Mouse (Mus musculus): Measurements from ENCODE around the gene Gm39653. TPM values are rescaled to one million over a fixed set of nuclear protein-coding genes. Genes with fewer than 3 reads are reported as not detected.

The Gm39653 gene
- not detected in 2 replicates for polyA plus RNA-seq (2016; fragmentation: Nextera tagmentation; extraction: Ambion mirVana)

- no peak for ATAC-seq (ENCODE audit: insufficient number of reproducible peaks, low FRiP score)
- no peaks in the 10 kb centered on the region for H3K36me3 ChIP-seq
- H3K27ac ChIP-seq (ENCODE audit: poor library complexity, severe bottlenecking) = no peak within 1 kb of the TSS
- no peak within 1 kb of the TSS for H3K9ac ChIP-seq
- peaks cover 9% of the 10 kb centered on the region for H3K27me3 ChIP-seq (replicated peaks)
- H3K4me1 ChIP-seq (replicated peaks) = no peaks in the 10 kb centered on the region
- no peak within 1 kb of the TSS for H3K4me3 ChIP-seq
- no peaks in the 10 kb centered on the region for H3K9me3 ChIP-seq (replicated peaks)
- WGBS = 73% methylated on average over 3 of the region's 3 CpGs
- H3K4me2 ChIP-seq = no peak within 1 kb of the TSS
These were observed at the start of gene Gm39653 for GRCm38 (mm10) chr1:63615668-63616067. Gm39653 (plus strand) TSS chr1:63615968.

GRCm38 (mm10) chr1:63566501-63566900 lies 49.3 kb upstream of the Gm39653 start:
- Histone ChIP-seq H3K9ac (no peak overlapping the region), H3K4me2 (no peak overlapping the region), H3K27ac (ENCODE audit: poor library complexity, severe bottlenecking) (no peak overlapping the region), H3K36me3 (no peaks in the 10 kb centered on the region), H3K4me1 (replicated peaks) (peaks cover 7% of the 10 kb centered on the region), H3K27me3 (replicated peaks) (no peaks in the 10 kb centered on the region), H3K9me3 (replicated peaks) (no peaks in the 10 kb centered on the region), H3K4me3 (no peak overlapping the region)
- no peak for ATAC-seq (ENCODE audit: insufficient number of reproducible peaks, low FRiP score)
- 26% methylated on average over 7 of the region's 7 CpGs for WGBS

- Histone ChIP-seq H3K27me3 (replicated peaks) (no peaks in the 10 kb centered on the region), H3K9ac (no peak overlapping the region), H3K4me3 (no peak overlapping the region), H3K4me2 (no peak overlapping the region), H3K36me3 (no peaks in the 10 kb centered on the region), H3K4me1 (replicated peaks) (peaks cover 7% of the 10 kb centered on the region), H3K9me3 (replicated peaks) (no peaks in the 10 kb centered on the region), H3K27ac (ENCODE audit: poor library complexity, severe bottlenecking) (no peak overlapping the region)
- WGBS = 31% methylated on average over 4 of the region's 4 CpGs
- no peak for ATAC-seq (ENCODE audit: insufficient number of reproducible peaks, low FRiP score)
These were observed 48.7 kb upstream of the Gm39653 start for GRCm38 (mm10) chr1:63567031-63567430.

- Histone ChIP-seq H3K4me3 (no peak overlapping the region), H3K4me1 (replicated peaks) (peaks cover 3% of the 10 kb centered on the region), H3K9ac (no peak overlapping the region), H3K27me3 (replicated peaks) (no peaks in the 10 kb centered on the region), H3K4me2 (no peak overlapping the region), H3K9me3 (replicated peaks) (no peaks in the 10 kb centered on the region), H3K27ac (ENCODE audit: poor library complexity, severe bottlenecking) (no peak overlapping the region), H3K36me3 (no peaks in the 10 kb centered on the region)
- ATAC-seq (ENCODE audit: insufficient number of reproducible peaks, low FRiP score) = no peak
- WGBS = 58% methylated on average over 7 of the region's 7 CpGs
These were observed 43.5 kb upstream of the Gm39653 start for GRCm38 (mm10) chr1:63572229-63572628.

- no peak overlapping the region for H3K4me2 ChIP-seq
- no peak overlapping the region for H3K9ac ChIP-seq
- H3K36me3 ChIP-seq = no peaks in the 10 kb centered on the region
- 79% methylated on average over 6 of the region's 6 CpGs for WGBS
- H3K4me3 ChIP-seq = no peak overlapping the region
- H3K4me1 ChIP-seq (replicated peaks) = no peaks in the 10 kb centered on the region
- no peaks in the 10 kb centered on the region for H3K9me3 ChIP-seq (replicated peaks)
- no peak overlapping the region for H3K27ac ChIP-seq (ENCODE audit: poor library complexity, severe bottlenecking)
- no peaks in the 10 kb centered on the region for H3K27me3 ChIP-seq (replicated peaks)
- no peak for ATAC-seq (ENCODE audit: insufficient number of reproducible peaks, low FRiP score)
These were observed 42.3 kb upstream of the Gm39653 start for GRCm38 (mm10) chr1:63573432-63573831.

GRCm38 (mm10) chr1:63573864-63574611 lies 41.7 kb upstream of the Gm39653 start:
- no peak overlapping the region for H3K4me3 ChIP-seq
- H3K27me3 ChIP-seq (replicated peaks) = no peaks in the 10 kb centered on the region
- ATAC-seq (ENCODE audit: insufficient number of reproducible peaks, low FRiP score) = no peak
- 61% methylated on average over 12 of the region's 12 CpGs for WGBS
- H3K27ac ChIP-seq (ENCODE audit: poor library complexity, severe bottlenecking) = no peak overlapping the region
- no peaks in the 10 kb centered on the region for H3K36me3 ChIP-seq
- H3K4me2 ChIP-seq = no peak overlapping the region
- no peaks in the 10 kb centered on the region for H3K9me3 ChIP-seq (replicated peaks)
- no peak overlapping the region for H3K9ac ChIP-seq
- H3K4me1 ChIP-seq (replicated peaks) = no peaks in the 10 kb centered on the region

GRCm38 (mm10) chr1:63576803-63577202 lies 39.0 kb upstream of the Gm39653 start:
- WGBS = 61% methylated on average over 5 of the region's 5 CpGs
- Histone ChIP-seq H3K4me3 (no peak overlapping the region), H3K27ac (ENCODE audit: poor library complexity, severe bottlenecking) (no peak overlapping the region), H3K4me1 (replicated peaks) (no peaks in the 10 kb centered on the region), H3K4me2 (no peak overlapping the region), H3K27me3 (replicated peaks) (no peaks in the 10 kb centered on the region), H3K9me3 (replicated peaks) (no peaks in the 10 kb centered on the region), H3K9ac (no peak overlapping the region), H3K36me3 (no peaks in the 10 kb centered on the region)
- ATAC-seq (ENCODE audit: insufficient number of reproducible peaks, low FRiP score) = no peak

- H3K9ac ChIP-seq = no peak overlapping the region
- H3K4me1 ChIP-seq (replicated peaks) = no peaks in the 10 kb centered on the region
- H3K27me3 ChIP-seq (replicated peaks) = no peaks in the 10 kb centered on the region
- no peaks in the 10 kb centered on the region for H3K36me3 ChIP-seq
- no peak overlapping the region for H3K4me2 ChIP-seq
- no peak for ATAC-seq (ENCODE audit: insufficient number of reproducible peaks, low FRiP score)
- no peak overlapping the region for H3K4me3 ChIP-seq
- no peak overlapping the region for H3K27ac ChIP-seq (ENCODE audit: poor library complexity, severe bottlenecking)
- H3K9me3 ChIP-seq (replicated peaks) = no peaks in the 10 kb centered on the region
- WGBS = 68% methylated on average over 8 of the region's 8 CpGs
These were observed 36.6 kb upstream of the Gm39653 start for GRCm38 (mm10) chr1:63579153-63579552.

GRCm38 (mm10) chr1:63586869-63587268 lies 28.9 kb upstream of the Gm39653 start:
- H3K4me3 ChIP-seq = no peak overlapping the region
- no peaks in the 10 kb centered on the region for H3K9me3 ChIP-seq (replicated peaks)
- WGBS = 74% methylated on average over 7 of the region's 7 CpGs
- no peak overlapping the region for H3K4me2 ChIP-seq
- no peaks in the 10 kb centered on the region for H3K4me1 ChIP-seq (replicated peaks)
- no peak overlapping the region for H3K27ac ChIP-seq (ENCODE audit: poor library complexity, severe bottlenecking)
- H3K9ac ChIP-seq = no peak overlapping the region
- no peaks in the 10 kb centered on the region for H3K27me3 ChIP-seq (replicated peaks)
- H3K36me3 ChIP-seq = no peaks in the 10 kb centered on the region
- ATAC-seq (ENCODE audit: insufficient number of reproducible peaks, low FRiP score) = no peak

- no peak overlapping the region for H3K9ac ChIP-seq
- 51% methylated on average over 3 of the region's 3 CpGs for WGBS
- no peak overlapping the region for H3K4me2 ChIP-seq
- H3K9me3 ChIP-seq (replicated peaks) = no peaks in the 10 kb centered on the region
- H3K4me3 ChIP-seq = no peak overlapping the region
- ATAC-seq (ENCODE audit: insufficient number of reproducible peaks, low FRiP score) = no peak
- no peaks in the 10 kb centered on the region for H3K27me3 ChIP-seq (replicated peaks)
- H3K36me3 ChIP-seq = no peaks in the 10 kb centered on the region
- H3K27ac ChIP-seq (ENCODE audit: poor library complexity, severe bottlenecking) = no peak overlapping the region
- H3K4me1 ChIP-seq (replicated peaks) = no peaks in the 10 kb centered on the region
These were observed 11.8 kb upstream of the Gm39653 start for GRCm38 (mm10) chr1:63603870-63604500.

- no peak overlapping the region for H3K4me2 ChIP-seq
- no peaks in the 10 kb centered on the region; the same call in 1 of the 2 replicates for H3K9me3 ChIP-seq (replicated peaks)
- H3K9ac ChIP-seq = no peak overlapping the region
- 89% methylated on average over 4 of the region's 4 CpGs for WGBS
- H3K36me3 ChIP-seq = no peaks in the 10 kb centered on the region
- no peak overlapping the region for H3K27ac ChIP-seq (ENCODE audit: poor library complexity, severe bottlenecking)
- no peaks in the 10 kb centered on the region for H3K4me1 ChIP-seq (replicated peaks)
- no peak overlapping the region for H3K4me3 ChIP-seq
- no peak for ATAC-seq (ENCODE audit: insufficient number of reproducible peaks, low FRiP score)
- peaks cover 9% of the 10 kb centered on the region for H3K27me3 ChIP-seq (replicated peaks)
These were observed 6.2 kb upstream of the Gm39653 start for GRCm38 (mm10) chr1:63609613-63610012.
